Comparison of ENCODE assay signal across 10 mouse cellular contexts in the genomic region with DNA sequence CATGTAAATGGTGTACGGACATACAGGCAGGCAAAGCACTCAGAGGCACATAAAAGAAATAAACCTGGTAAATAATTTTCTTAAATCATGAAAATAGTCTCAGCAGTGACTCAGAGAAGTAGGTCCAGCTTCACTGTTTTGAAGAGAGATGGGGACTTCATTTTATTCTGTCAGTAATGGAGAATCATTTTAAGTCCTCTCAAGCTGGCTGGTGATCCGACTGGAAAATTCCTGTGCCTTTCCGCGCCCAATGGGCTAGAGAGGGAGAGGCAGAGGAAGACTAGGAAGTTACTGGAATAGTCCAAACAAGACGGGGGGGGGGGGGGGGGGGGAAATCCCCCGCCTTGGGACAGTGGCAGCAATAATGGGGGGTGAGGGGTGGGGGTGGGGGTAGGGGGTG. TPM values are rescaled to one million over a fixed set of nuclear protein-coding genes. Genes with fewer than 3 reads are reported as not detected.
DNase-seq lines count a peak whose midpoint lies in the region; ATAC-seq lines count a peak whose summit lies in the region.
"Had no signal": no experiment of that assay in that cellular context is flagged by ENCODE, and none has a peak within 500 bp of the region (broad histone marks: within the 10 kb centered on the region; RNA-seq: fewer than 3 reads in every experiment).

No protein-coding gene starts in this region.

- H3K4me3 ChIP-seq in lung, embryonic 16.5 days (ENCODE audit: low read length), result no peak overlapping the region
- H3K4me3 ChIP-seq in kidney, embryonic 16.5 days (ENCODE audit: low read length), result no peak overlapping the region
- H3K4me3 ChIP-seq in neural tube, embryonic 15.5 days (replicated peaks), result no peak overlapping the region

- intact Hi-C loops in gastrocnemius, postnatal 14 days (cut with DNase I; ENCODE audit: low total_unique reads), result no loop called here

- H3K4me1 ChIP-seq in lung, embryonic 16.5 days (replicated peaks; ENCODE audit: control insufficient read depth, insufficient read depth, low read length), result peaks cover 21% of the 10 kb centered on the region
- peaks cover 32% of the 10 kb centered on the region for H3K4me1 ChIP-seq in kidney, embryonic 16.5 days (ENCODE audit: insufficient read depth, low read length)
- H3K4me1 ChIP-seq in neural tube, embryonic 15.5 days, result peaks cover 28% of the 10 kb centered on the region

- H3K9me3 ChIP-seq in lung, embryonic 16.5 days (ENCODE audit: control insufficient read depth, low read length), result no peaks in the 10 kb centered on the region
- no peaks in the 10 kb centered on the region for H3K9me3 ChIP-seq in kidney, embryonic 16.5 days (ENCODE audit: low read length)
- no peaks in the 10 kb centered on the region for H3K9me3 ChIP-seq in neural tube, embryonic 15.5 days (replicated peaks)

- H3K27me3 ChIP-seq in lung, embryonic 16.5 days (ENCODE audit: control insufficient read depth, insufficient read depth, low read depth, low read length), result no peaks in the 10 kb centered on the region
- no peaks in the 10 kb centered on the region for H3K27me3 ChIP-seq in kidney, embryonic 16.5 days (ENCODE audit: insufficient read depth, low read length)
- H3K27me3 ChIP-seq in neural tube, embryonic 15.5 days (replicated peaks), result no peaks in the 10 kb centered on the region
- H3K27me3 ChIP-seq: CH12.LX had no signal

- no peaks in the 10 kb centered on the region for H3K36me3 ChIP-seq in lung, embryonic 16.5 days (ENCODE audit: control insufficient read depth, insufficient read depth, low read length)
- H3K36me3 ChIP-seq in kidney, embryonic 16.5 days (ENCODE audit: insufficient read depth, low read length), result no peaks in the 10 kb centered on the region
- no peaks in the 10 kb centered on the region for H3K36me3 ChIP-seq in neural tube, embryonic 15.5 days

- no peak overlapping the region for H3K27ac ChIP-seq in lung, embryonic 16.5 days (ENCODE audit: low read length)
- H3K27ac ChIP-seq in kidney, embryonic 16.5 days (ENCODE audit: low read length), result peak overlapping the region; percentile 84
- peak overlapping the region; percentile 68 for H3K27ac ChIP-seq in neural tube, embryonic 15.5 days (replicated peaks)

- H3K4me2 ChIP-seq in lung, embryonic 16.5 days (ENCODE audit: low read depth, low read length), result peak overlapping the region; percentile 13; the same call in 1 of the 2 replicates
- H3K4me2 ChIP-seq in kidney, embryonic 16.5 days (replicated peaks; ENCODE audit: low read depth, low read length), result peak overlapping the region; percentile 49
- peak overlapping the region; percentile 47; the same call in 1 of the 2 replicates for H3K4me2 ChIP-seq in neural tube, embryonic 15.5 days

- no peak overlapping the region for H3K9ac ChIP-seq in lung, embryonic 16.5 days (ENCODE audit: low read length)
- H3K9ac ChIP-seq in kidney, embryonic 16.5 days (replicated peaks; ENCODE audit: low read length), result 0 out of 2 replicates have a peak overlapping the region, but pooled peaks have one; percentile 1
- H3K9ac ChIP-seq in neural tube, embryonic 15.5 days (replicated peaks), result peak overlapping the region; percentile 30; the same call in 1 of the 2 replicates

- DNase-seq in gastrocnemius, adult 18-20 months (ENCODE audit: low spot score), result peak; percentile 18
- no peak for DNase-seq in gastrocnemius, postnatal 14 days
- DNase-seq in lung, postnatal 4 days, result no peak
- DNase-seq in right cerebral cortex, adult 18-20 months, result no peak

- ATAC-seq in lung, embryonic 16.5 days (ENCODE audit: low read depth), result no peak
- ATAC-seq in kidney, embryonic 16.5 days (ENCODE audit: low FRiP score, low TSS enrichment), result no peak
- no peak for ATAC-seq in neural tube, embryonic 15.5 days (ENCODE audit: low FRiP score)
- ATAC-seq in megakaryocyte-erythroid progenitor cell, adult 5-6 weeks (replicated peaks; ENCODE audit: low FRiP score, low TSS enrichment, poor library complexity, severe bottlenecking), result no peak

- whole genome bisulfite sequencing in lung, embryonic 16.5 days, result 30% methylated on average over 4 of the region's 6 CpGs
- WGBS in kidney, embryonic 16.5 days, result 16% methylated on average over 4 of the region's 6 CpGs
- 14% methylated on average over 5 of the region's 6 CpGs for WGBS in neural tube, embryonic 15.5 days

RNA-seq across cellular contexts. Expression of gene Ddx6, which starts 5.1 kb away (rescaled TPM):
- 10 to 100 TPM; 68.4 to 69.8 TPM for total RNA-seq in gastrocnemius, adult 18-20 months (2021)
- total RNA-seq in gastrocnemius, postnatal 14 days (2021), result 10 to 100 TPM; 61.8 to 62.2 TPM
- polyA plus RNA-seq in lung, embryonic 16.5 days (2015; fragmentation: Nextera tagmentation; extraction: Ambion mirVana), result 15.2 and 16.5 TPM in 2 replicates
- polyA plus RNA-seq in kidney, embryonic 16.5 days (2015; fragmentation: Nextera tagmentation; extraction: Ambion mirVana), result 11.2 and 13.9 TPM in 2 replicates
- 15.1 and 16.8 TPM in 2 replicates for polyA plus RNA-seq in neural tube, embryonic 15.5 days (2015; fragmentation: Nextera tagmentation; extraction: Ambion mirVana)
- total RNA-seq in megakaryocyte-erythroid progenitor cell, adult 5-6 weeks (2014; fragmentation: Nextera tagmentation), result 73.6 and 92.1 TPM in 2 replicates
- 76.4 and 93.3 TPM in 2 replicates for total RNA-seq in megakaryocyte-erythroid progenitor cell, adult 5-6 weeks (2017)

RNA-seq across cellular contexts. Expression of gene Cxcr5, which starts 37.9 kb away (rescaled TPM):
- total RNA-seq in gastrocnemius, adult 18-20 months (2021), result not detected
- not detected for total RNA-seq in gastrocnemius, postnatal 14 days (2021)
- 0.08 and 0.29 TPM in 2 replicates for polyA plus RNA-seq in lung, embryonic 16.5 days (2015; fragmentation: Nextera tagmentation; extraction: Ambion mirVana)
- polyA plus RNA-seq in kidney, embryonic 16.5 days (2015; fragmentation: Nextera tagmentation; extraction: Ambion mirVana), result 0.11 TPM in 1 of 2 replicates, not detected in the other
- 0.26 TPM in 1 of 2 replicates, not detected in the other for polyA plus RNA-seq in neural tube, embryonic 15.5 days (2015; fragmentation: Nextera tagmentation; extraction: Ambion mirVana)
- 0.54 and 6.2 TPM in 2 replicates for total RNA-seq in megakaryocyte-erythroid progenitor cell, adult 5-6 weeks (2014; fragmentation: Nextera tagmentation)
- 0.08 and 1.8 TPM in 2 replicates for total RNA-seq in megakaryocyte-erythroid progenitor cell, adult 5-6 weeks (2017)
- total RNA-seq: adrenal gland, postnatal 36 days had no signal
